Mouse (Mus musculus): Measurements from ENCODE around the gene Ugt1a1.
"Not testable (repeated sequence)": the region's sequence is repeated elsewhere in the genome, so short reads cannot be mapped to it uniquely, and the experiment has no call there.

Ugt1a1 gene

GRCm38 (mm10) chr1:88211812-88212211, at the start of gene Ugt1a1:
Gene Ugt1a1 (plus strand): TSS chr1:88211959.
- DNase-seq (ENCODE audit: inconsistent ontology term): no peak

- DNase-seq (ENCODE audit: inconsistent ontology term): no peak
Measured at GRCm38 (mm10) chr1:88165711-88166110, 46.0 kb upstream of the Ugt1a1 start, which contains the start of gene Ugt1a5. Gene Ugt1a5 (plus strand): TSS chr1:88166012.

GRCm38 (mm10) chr1:88172190-88172589, 39.6 kb upstream of the Ugt1a1 start:
- not testable (repeated sequence) for DNase-seq (ENCODE audit: inconsistent ontology term)

- DNase-seq (ENCODE audit: inconsistent ontology term): no peak
Measured at GRCm38 (mm10) chr1:88179657-88180056, 32.1 kb upstream of the Ugt1a1 start.

- no peak for DNase-seq (ENCODE audit: inconsistent ontology term)
Measured at GRCm38 (mm10) chr1:88186325-88186935, 25.3 kb upstream of the Ugt1a1 start.

GRCm38 (mm10) chr1:88192136-88192535, 19.6 kb upstream of the Ugt1a1 start:
- DNase-seq (ENCODE audit: inconsistent ontology term): no peak

GRCm38 (mm10) chr1:88195687-88196086, 16.1 kb upstream of the Ugt1a1 start:
- no peak for DNase-seq (ENCODE audit: inconsistent ontology term)

- no peak for DNase-seq (ENCODE audit: inconsistent ontology term)
Measured at GRCm38 (mm10) chr1:88197443-88197842, 14.3 kb upstream of the Ugt1a1 start.

GRCm38 (mm10) chr1:88199996-88200395, 11.8 kb upstream of the Ugt1a1 start:
- no peak for DNase-seq (ENCODE audit: inconsistent ontology term)

- no peak for DNase-seq (ENCODE audit: inconsistent ontology term)
Measured at GRCm38 (mm10) chr1:88200456-88200855, 11.3 kb upstream of the Ugt1a1 start, which contains the start of gene Ugt1a2. Gene Ugt1a2 (plus strand): TSS chr1:88200601.

- DNase-seq (ENCODE audit: inconsistent ontology term): peak; percentile 85
Measured at GRCm38 (mm10) chr1:88205294-88205922, 6.4 kb upstream of the Ugt1a1 start, which contains the start of gene Dnajb3. Gene Dnajb3 (minus strand): TSS chr1:88205782.

GRCm38 (mm10) chr1:88206843-88207479, 4.8 kb upstream of the Ugt1a1 start:
- no peak for DNase-seq (ENCODE audit: inconsistent ontology term)

GRCm38 (mm10) chr1:88212341-88213045, 734 bp downstream of the Ugt1a1 start:
- peak; percentile 17 for DNase-seq (ENCODE audit: inconsistent ontology term)

GRCm38 (mm10) chr1:88213061-88213460, 1.3 kb downstream of the Ugt1a1 start:
- peak; percentile 12 for DNase-seq (ENCODE audit: inconsistent ontology term)

- DNase-seq (ENCODE audit: inconsistent ontology term): peak; percentile 15
Measured at GRCm38 (mm10) chr1:88213766-88214461, 2.2 kb downstream of the Ugt1a1 start.

GRCm38 (mm10) chr1:88214462-88214952, 2.7 kb downstream of the Ugt1a1 start:
- DNase-seq (ENCODE audit: inconsistent ontology term): peak; percentile 13

- DNase-seq (ENCODE audit: inconsistent ontology term): peak; percentile 9
Measured at GRCm38 (mm10) chr1:88215466-88216380, 4.0 kb downstream of the Ugt1a1 start.

GRCm38 (mm10) chr1:88216551-88216950, 4.8 kb downstream of the Ugt1a1 start:
- DNase-seq (ENCODE audit: inconsistent ontology term): peak; percentile 4

GRCm38 (mm10) chr1:88217144-88217543, 5.4 kb downstream of the Ugt1a1 start:
- DNase-seq (ENCODE audit: inconsistent ontology term): no peak

- DNase-seq (ENCODE audit: inconsistent ontology term): no peak
Measured at GRCm38 (mm10) chr1:88217576-88217975, 5.8 kb downstream of the Ugt1a1 start.
